Mouse (Mus musculus) spleen, postnatal 4 days (tissue): ENCODE results near the gene Ankrd7.
"Not testable (repeated sequence)": the region's sequence is repeated elsewhere in the genome, so short reads cannot be mapped to it uniquely, and the experiment has no call there.

ENCODE experiments used
- DNase-seq, 2 experiments: peaks; one replicate each; pipeline ENCODE4 v3.0.0; 2022; ENCODE audit warnings: low spot score in 2 of 2

Gene Ankrd7

DNA sequence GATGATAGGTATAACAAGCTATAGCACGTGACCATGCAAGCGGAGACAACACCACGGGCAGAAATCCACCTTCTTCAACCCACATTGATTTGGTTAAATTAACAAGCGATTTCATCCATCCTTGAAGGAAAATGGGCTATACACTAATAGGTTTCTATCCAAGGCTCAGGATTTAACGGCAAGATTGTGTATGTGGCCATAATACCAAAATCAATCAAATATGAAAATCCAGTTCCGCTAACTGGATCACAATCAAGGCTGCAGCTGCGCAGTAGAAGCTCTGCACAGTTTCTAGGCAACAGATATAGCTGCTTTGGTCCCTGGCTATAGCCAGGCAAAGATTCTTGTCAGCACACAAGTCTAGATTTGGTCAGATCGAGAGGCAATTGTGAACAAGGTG lies at the start of gene Ankrd7:
Gene Ankrd7 (plus strand): TSS at position 301 of the 400 bp plus-strand sequence.
- DNase-seq, result no peak

GRCm38 (mm10) chr6:18819343-18819742 lies 46.8 kb upstream of the Ankrd7 start:
- DNase-seq, result no peak

- DNase-seq, result no peak
These were observed 45.9 kb upstream of the Ankrd7 start for GRCm38 (mm10) chr6:18820246-18820645.

DNA sequence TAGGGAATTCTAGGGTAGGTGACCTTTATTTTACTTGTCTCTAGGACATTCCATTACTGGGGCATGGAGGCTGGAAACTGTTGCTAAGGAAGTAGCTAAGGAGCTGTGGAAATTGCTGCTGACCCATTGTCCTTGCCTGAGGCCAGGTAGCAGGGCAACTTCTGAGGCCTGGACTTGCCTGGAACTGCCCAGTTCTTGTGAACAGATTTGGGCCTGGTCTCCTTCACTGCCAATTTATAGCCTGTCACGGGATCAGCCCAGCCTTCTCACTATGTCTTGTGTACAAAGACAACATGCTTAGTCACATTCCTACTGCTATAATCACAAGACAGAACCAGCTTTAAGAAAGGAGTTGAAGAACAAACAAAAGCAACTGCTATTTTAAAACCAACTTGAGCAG lies 43.3 kb upstream of the Ankrd7 start:
- DNase-seq, result no peak

GRCm38 (mm10) chr6:18832958-18833357 lies 33.2 kb upstream of the Ankrd7 start:
- DNase-seq, result no peak

GRCm38 (mm10) chr6:18844529-18844928 lies 21.6 kb upstream of the Ankrd7 start:
- DNase-seq, result not testable (repeated sequence)

- DNase-seq, result not testable (repeated sequence)
These were observed 20.5 kb upstream of the Ankrd7 start for GRCm38 (mm10) chr6:18845571-18845970.

DNA sequence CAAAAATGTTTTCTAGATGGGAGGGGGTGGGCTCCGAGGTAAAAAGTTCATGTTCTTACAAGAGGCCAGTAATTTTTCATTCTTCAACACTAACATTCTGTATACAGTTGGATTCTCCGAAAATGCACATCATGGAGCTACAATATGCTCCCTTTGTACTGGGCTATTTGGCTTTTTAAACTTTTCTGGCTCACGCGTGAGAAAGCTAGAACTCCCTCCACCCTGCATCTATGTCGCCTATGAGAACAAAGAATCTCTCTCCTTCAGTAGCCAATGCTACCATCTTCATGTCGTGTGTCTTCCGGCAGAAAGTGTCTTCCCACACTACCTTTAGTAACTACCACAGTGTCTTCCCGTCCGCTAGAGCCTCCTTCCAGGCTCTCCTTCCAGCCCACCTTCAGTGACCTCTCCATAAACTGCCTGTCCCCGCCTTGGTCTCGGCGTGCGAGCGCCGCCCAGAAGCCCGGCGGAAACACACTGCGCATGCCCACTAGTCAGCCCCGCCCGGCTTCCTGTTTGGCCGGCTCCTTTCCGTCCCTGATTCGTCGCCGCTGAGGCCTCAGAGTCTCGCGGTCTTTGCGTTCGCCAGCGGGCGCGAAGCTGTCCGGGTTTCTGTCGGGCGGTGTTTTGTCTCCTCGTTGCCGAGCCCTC lies 17.9 kb upstream of the Ankrd7 start, which contains the start of gene Lsm8:
Gene Lsm8 (plus strand): TSS at position 529 of the 651 bp plus-strand sequence.
- DNase-seq, result peak; percentile 96 to 99

DNA sequence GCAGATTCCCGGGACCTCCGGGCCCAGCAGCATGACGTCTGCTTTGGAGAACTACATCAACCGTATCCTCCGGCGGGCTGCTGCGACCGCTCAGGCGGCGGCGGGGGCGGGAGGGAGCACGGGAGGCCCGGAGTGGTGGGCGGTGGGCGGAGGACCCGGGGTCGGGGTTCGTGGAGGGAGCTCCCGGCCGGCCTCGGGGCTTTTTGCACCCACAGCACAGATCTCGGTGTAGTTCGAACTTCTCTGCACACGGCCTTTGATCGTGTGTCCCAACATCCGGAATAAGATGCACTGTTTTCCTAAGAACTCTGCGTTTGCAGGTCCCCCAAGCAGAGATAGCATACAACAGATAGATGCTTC lies 17.4 kb upstream of the Ankrd7 start:
- DNase-seq, result no peak

DNA sequence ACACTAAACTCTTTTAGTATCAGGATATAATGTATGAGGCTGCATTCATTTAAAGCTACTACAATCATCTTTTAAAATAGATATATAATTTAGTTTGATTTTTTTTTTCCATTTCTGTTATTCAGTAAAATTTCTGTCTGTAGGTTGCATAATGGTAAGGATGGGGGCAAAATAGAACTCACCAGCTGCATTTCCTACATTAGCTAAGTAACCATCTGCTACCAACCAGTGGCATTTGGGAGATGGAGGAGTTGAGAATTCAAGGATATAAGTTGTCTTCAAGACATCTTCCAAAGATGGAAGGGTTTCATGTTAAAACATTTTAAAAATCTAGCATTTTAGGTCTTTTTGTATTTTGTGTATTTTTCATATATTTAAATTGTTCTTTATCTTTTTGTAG lies 10.8 kb upstream of the Ankrd7 start:
- no peak for DNase-seq

DNA sequence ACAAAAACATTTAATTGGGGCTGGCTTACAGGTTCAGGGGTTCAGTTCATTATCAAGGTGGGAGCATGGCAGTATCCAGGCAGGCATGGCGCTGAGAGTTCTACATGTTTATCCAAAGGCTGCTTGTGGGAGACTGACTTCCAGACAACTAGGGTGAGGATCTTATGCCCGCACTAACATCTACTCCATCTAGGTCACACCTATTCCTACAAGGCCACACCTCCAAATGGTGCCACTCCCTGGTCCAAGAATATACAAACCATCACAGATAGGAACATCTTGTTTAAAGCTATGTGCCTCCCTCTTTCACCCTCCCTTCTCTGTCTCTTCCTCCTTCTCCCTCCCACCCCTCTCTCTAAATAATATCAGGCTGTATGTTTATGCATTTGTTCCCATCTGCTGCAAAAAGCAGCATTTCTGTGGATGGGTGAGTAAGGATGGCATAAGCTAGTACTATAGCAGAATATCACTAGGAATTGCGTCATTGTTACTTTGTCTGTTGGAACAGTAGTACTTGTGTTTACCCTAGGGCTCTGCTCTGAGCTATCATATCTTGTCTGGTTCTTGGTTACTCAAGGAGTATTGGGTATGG lies 9.5 kb upstream of the Ankrd7 start:
- no peak for DNase-seq

GRCm38 (mm10) chr6:18889030-18889429 lies 22.9 kb downstream of the Ankrd7 start:
- no peak for DNase-seq

GRCm38 (mm10) chr6:18894142-18894541 lies 28.0 kb downstream of the Ankrd7 start:
- DNase-seq, result no peak

DNA sequence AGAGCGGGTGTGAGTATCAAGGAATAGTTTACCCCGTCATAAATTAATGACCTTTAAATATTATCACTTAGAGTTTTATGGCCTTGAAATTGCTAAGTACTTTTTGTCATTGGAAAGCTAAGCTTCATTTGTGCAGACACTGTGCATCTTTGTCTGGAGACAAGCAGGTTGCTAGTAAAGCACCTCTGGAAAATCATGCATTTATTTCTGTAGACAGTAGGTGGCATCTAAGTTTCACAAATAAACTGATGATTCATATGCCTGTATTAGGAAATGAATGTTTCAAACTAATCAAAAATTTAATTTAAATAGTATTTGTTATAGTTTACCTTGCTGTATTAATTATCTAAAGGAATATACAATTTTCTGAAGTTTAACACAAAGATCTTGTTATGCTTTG lies 41.1 kb downstream of the Ankrd7 start:
- no peak for DNase-seq

DNA sequence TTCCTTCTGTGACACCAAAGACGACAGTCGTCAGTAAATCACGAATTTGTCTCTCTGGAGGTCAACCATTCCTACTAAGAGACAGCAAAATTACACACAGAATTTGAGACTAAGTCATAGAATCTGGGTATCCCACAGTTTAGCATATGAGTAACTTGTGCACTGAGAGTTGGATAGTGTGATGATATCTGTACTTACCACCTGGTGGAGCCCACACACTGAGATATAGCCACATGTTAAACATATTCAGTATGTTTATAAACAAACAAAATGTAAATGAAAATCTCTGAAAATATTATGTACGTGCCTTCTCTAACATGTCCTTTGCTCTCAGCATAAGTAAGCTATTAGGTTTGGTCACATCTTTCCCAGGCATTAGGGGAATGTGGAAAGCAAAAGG lies 47.1 kb downstream of the Ankrd7 start:
- no peak for DNase-seq

GRCm38 (mm10) chr6:18916021-18916420 lies 49.9 kb downstream of the Ankrd7 start:
- no peak for DNase-seq

GRCm38 (mm10) chr6:18916471-18916870 lies 50.4 kb downstream of the Ankrd7 start:
- DNase-seq, result no peak
